Mouse (Mus musculus) spleen, adult 2 months (tissue): ENCODE data around the gene Col9a2. TPM values are rescaled to one million over a fixed set of nuclear protein-coding genes. Genes with fewer than 3 reads are reported as not detected.

Source experiments
- DNase-seq, 2 experiments: peaks; one replicate each; pipeline versions ENCODE4 v3.0.0 to v3.0.0-alpha.2; 2012 to 2021; ENCODE audit warnings: low spot score in 2 of 2, low read depth in 1 of 2
- H3K27ac ChIP-seq: fragments of 200-500 bp; 2 replicates; pipeline ENCODE4 v1.5.1; 2012; ENCODE audit warnings: low read length, inconsistent platforms; ENCODE audit not compliant: insufficient read depth
- H3K27me3 ChIP-seq: fragments of 200-500 bp; 2 replicates; pipeline ENCODE4 v1.6.1; 2012; ENCODE audit warnings: mild to moderate bottlenecking, moderate library complexity, low read length, inconsistent platforms; ENCODE audit not compliant: control insufficient read depth, insufficient read depth
- H3K36me3 ChIP-seq: fragments of 200-500 bp; 2 replicates; pipeline ENCODE4 v1.6.1; 2012; ENCODE audit warnings: mild to moderate bottlenecking, low read length, inconsistent platforms; ENCODE audit not compliant: control insufficient read depth, insufficient read depth
- H3K4me1 ChIP-seq: fragments of 200-500 bp; 2 replicates; pipeline ENCODE4 v1.6.1; 2011; ENCODE audit warnings: inconsistent platforms; ENCODE audit not compliant: control insufficient read depth, insufficient read depth, insufficient read length
- H3K4me3 ChIP-seq: fragments of 200-500 bp; 2 replicates; pipeline ENCODE4 v1.5.1; 2011; ENCODE audit warnings: mild to moderate bottlenecking, inconsistent platforms; ENCODE audit not compliant: insufficient read depth, insufficient read length; ENCODE audit errors: extremely low read depth
- CTCF ChIP-seq: fragments of 200-500 bp; IDR thresholded peaks from 2 replicates; pipeline ENCODE4 v1.5.1; 2011; ENCODE audit warnings: mild to moderate bottlenecking, inconsistent platforms; ENCODE audit not compliant: insufficient read depth, insufficient read length, insufficient replicate concordance; ENCODE audit errors: extremely low read depth
- POLR2A ChIP-seq: fragments of 200-500 bp; IDR thresholded peaks from 2 replicates; pipeline ENCODE4 v1.6.1; 2011; ENCODE audit warnings: low read depth, low read length, inconsistent platforms
- WGBS: fragments of 180-500 bp; shearing (Covaris S2); methylation state at CpG from one replicate; pipeline ENCODE4 v1.1.7; 2018; 5-methylcytosine and 5-hydroxymethylcytosine counted together
- polyA plus RNA-seq: library from polyadenylated mRNA; depleted of rRNA; stranded (reverse); fragments of >200 nt; gene quantifications from 2 replicates; pipeline ENCODE4 v1.2.3, GENCODE M21; 2012; rRNA removed

Col9a2 gene
- polyA plus RNA-seq: 0.02 and 0.06 TPM in 2 replicates

DNA sequence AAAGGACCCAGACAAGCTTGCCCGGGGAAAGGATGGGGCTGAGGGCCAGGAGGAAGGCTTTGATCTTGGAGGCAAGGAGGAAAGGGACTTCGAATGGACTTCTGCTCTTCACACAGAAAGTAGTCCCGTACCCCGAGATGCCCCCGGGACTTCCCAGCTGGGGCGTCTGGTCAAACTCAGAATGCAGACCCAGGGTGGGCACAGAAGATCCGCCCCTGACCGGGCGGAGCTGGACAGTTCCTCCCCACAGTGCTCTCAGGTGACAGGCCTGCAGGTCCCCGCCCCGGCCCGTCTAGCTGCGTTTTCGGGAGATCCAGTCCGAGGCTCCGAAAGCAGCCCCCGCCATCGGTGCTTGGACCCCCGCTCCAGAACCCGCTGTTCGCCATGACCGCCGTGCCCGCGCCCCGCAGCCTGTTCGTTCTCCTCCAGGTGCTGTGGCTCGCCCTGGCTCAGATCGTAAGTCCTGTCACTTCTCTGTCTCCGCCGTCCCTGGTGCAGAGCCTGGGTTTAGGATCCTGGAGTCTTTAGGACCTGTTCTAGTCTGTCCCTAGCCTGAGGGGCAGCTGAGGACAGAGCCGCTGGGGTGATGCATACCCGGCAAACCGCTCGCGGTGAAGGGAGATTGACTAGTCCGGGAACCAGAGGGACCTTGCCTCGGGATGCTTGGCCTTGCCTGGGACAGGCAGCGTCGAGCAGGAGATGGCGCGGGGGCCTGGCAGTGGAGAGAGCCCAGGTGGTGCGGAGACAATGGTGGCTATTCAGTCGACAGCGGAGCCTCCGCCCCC is at the start of gene Col9a2:
Col9a2 (plus strand) TSS at position 55 of the 785 bp plus-strand sequence.
- H3K27ac ChIP-seq: no peak within 1 kb of the TSS
- H3K4me3 ChIP-seq: peak within 1 kb of the TSS; percentile 37; the same call in 1 of the 2 replicates
- WGBS: 10% methylated on average over 46 of the region's 46 CpGs
- DNase-seq: no peak
- peaks cover 10% of the 10 kb centered on the region for H3K27me3 ChIP-seq
- H3K36me3 ChIP-seq: no peaks in the 10 kb centered on the region
- peaks cover 7% of the 10 kb centered on the region; the same call in 1 of the 2 replicates for H3K4me1 ChIP-seq
- TF ChIP-seq POLR2A (no peak), CTCF (no peak)

- DNase-seq: no peak
- peaks cover 6% of the 10 kb centered on the region for H3K36me3 ChIP-seq
- peaks cover 12% of the 10 kb centered on the region for H3K4me1 ChIP-seq
- H3K27me3 ChIP-seq: no peaks in the 10 kb centered on the region
- 95% methylated on average over 2 of the region's 2 CpGs for WGBS
- H3K27ac ChIP-seq: peak overlapping the region; percentile 5; the same call in 1 of the 2 replicates
- H3K4me3 ChIP-seq: no peak overlapping the region
- TF ChIP-seq POLR2A (no peak), CTCF (no peak)
Measured at GRCm38 (mm10) chr4:120992284-120992683, 46.9 kb upstream of the Col9a2 start.

- DNase-seq: no peak
- Histone ChIP-seq H3K27ac (0 out of 2 replicates have a peak overlapping the region, but pooled peaks have one; percentile 18), H3K27me3 (no peaks in the 10 kb centered on the region), H3K4me3 (no peak overlapping the region), H3K36me3 (peaks cover 3% of the 10 kb centered on the region), H3K4me1 (peaks cover 13% of the 10 kb centered on the region)
- WGBS: 26% methylated on average over 1 of the region's 1 CpGs
- no peak for TF ChIP-seq POLR2A
- no peak for TF ChIP-seq CTCF
Measured at GRCm38 (mm10) chr4:120993025-120993424, 46.2 kb upstream of the Col9a2 start.

DNA sequence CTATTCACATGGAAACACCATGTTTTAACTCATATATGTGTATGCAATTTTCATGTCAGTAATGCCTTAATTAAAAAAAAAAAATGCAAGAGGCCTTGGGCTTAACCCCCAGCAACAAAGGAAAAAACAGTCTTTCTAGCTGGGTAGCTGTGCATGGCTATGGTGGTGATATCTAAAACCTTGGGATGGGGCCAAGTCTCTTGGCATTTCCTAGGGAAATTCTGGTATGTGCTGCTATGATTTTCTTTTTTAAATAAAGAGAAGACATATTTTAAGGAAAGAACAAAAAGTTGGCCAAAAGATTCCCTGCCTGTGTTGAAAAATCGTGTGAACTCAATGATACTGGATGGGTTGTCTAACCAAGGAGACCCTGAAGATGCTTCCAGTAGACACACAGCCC is 43.3 kb upstream of the Col9a2 start:
- no peak for DNase-seq
- peaks cover 21% of the 10 kb centered on the region for H3K4me1 ChIP-seq
- WGBS: 76% methylated on average over 1 of the region's 1 CpGs
- no peaks in the 10 kb centered on the region for H3K36me3 ChIP-seq
- H3K4me3 ChIP-seq: no peak overlapping the region
- TF ChIP-seq POLR2A (no peak), CTCF (no peak)
- no peak overlapping the region for H3K27ac ChIP-seq
- no peaks in the 10 kb centered on the region for H3K27me3 ChIP-seq

DNA sequence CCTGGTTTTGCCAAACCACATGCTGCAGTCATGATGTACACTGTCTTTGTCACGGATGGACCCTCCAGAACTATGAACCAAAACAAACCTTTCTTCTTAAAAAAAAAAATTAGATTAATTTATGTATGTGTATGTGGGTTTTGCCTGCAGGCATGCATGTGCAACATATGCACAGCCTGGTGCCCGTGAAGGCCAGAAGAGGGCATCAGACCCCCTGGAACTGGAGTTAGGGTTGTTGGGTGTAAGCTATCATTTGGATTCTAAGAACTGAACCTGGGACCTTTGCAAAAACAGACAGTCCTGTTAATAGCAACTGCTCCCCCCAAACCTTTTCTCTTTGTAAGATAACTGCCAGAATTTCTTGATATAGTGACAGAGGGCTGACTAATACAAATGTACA is 38.1 kb upstream of the Col9a2 start:
- Histone ChIP-seq H3K4me3 (no peak overlapping the region), H3K27ac (no peak overlapping the region), H3K36me3 (no peaks in the 10 kb centered on the region), H3K4me1 (peaks cover 31% of the 10 kb centered on the region), H3K27me3 (no peaks in the 10 kb centered on the region)
- peak; percentile 37; the same call in 1 of the 2 replicates for TF ChIP-seq CTCF
- TF ChIP-seq POLR2A: no peak
- DNase-seq: peak in 1 of 2 experiments; percentile 30
- 80% methylated on average over 2 of the region's 2 CpGs for WGBS

DNA sequence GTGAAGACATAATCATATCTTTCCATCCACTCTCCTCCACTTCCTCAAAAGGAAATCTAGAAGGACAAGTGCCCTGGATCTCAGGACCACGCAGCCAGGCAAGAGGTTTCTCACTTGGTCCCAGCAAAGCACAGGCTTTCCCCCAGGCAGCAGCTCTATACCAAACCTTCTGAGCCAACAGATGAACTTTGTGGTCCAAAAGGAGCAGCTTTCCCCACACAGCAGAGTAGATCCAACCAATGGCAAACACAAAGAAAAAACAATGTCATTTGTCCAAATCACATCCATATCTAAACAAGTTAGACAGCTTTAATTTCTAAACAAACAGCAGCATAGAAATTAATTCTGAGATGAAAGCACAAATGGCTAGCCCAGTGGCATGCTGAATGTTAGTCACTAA is 37.5 kb upstream of the Col9a2 start:
- peak overlapping the region; percentile 27; the same call in 1 of the 2 replicates for H3K27ac ChIP-seq
- WGBS: 61% methylated on average over 1 of the region's 1 CpGs
- no peak overlapping the region for H3K4me3 ChIP-seq
- H3K36me3 ChIP-seq: no peaks in the 10 kb centered on the region
- no peaks in the 10 kb centered on the region for H3K27me3 ChIP-seq
- no peak for TF ChIP-seq POLR2A
- no peak for TF ChIP-seq CTCF
- peaks cover 34% of the 10 kb centered on the region for H3K4me1 ChIP-seq
- DNase-seq: no peak
